Mouse (Mus musculus): ENCODE data around the gene Mrvi1. TPM values are rescaled to one million over a fixed set of nuclear protein-coding genes. Genes with fewer than 3 reads are reported as not detected.
A peak's percentile ranks its signal among the peaks of the same experiment; 100 is the strongest.

Gene Mrvi1
- 4.0 and 4.3 TPM in 2 replicates for polyA plus RNA-seq (2015; fragmentation: Nextera tagmentation; extraction: Ambion mirVana)

DNA sequence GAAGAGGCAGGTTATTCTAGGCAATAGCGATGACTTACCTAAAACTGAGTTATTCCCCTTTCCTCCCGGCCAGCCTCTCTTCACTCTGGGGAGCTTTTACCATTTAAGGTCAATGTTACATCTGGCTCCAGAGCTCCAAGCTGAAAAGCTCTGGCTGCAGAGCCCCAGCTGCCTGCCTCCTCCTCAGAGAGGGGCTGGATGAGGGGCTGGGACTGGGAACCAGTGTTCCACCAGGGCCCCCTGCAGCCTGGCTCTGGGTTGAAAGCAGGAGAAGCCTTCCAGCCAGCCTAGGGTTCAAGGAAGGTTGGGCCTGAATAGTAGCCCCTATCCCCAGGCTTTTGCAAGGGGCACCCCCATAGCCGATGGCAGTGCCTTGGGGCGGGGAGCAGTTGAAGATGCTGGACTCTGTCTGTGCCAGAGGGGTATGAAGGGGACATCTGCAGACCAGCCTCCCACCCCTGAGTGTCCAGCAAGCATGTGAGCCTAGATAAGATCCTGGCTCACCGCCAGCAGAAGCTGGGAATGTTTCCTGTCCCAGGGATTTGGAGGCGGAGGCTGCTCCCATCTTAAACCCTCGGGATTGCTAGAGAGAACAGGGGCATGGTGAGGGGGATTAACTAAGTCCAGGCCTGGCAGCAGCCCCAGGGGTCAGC, at the start of gene Mrvi1:
Mrvi1 (minus strand) TSS at position 409 of the 653 bp plus-strand sequence.
- Histone ChIP-seq H3K4me2 (no peak within 1 kb of the TSS), H3K4me1 (replicated peaks) (peaks cover 38% of the 10 kb centered on the region), H3K9ac (no peak within 1 kb of the TSS), H3K27ac (replicated peaks) (no peak within 1 kb of the TSS), H3K27me3 (no peaks in the 10 kb centered on the region), H3K9me3 (replicated peaks) (no peaks in the 10 kb centered on the region), H3K36me3 (replicated peaks) (no peaks in the 10 kb centered on the region), H3K4me3 (replicated peaks) (no peak within 1 kb of the TSS)
- peak; percentile 19; the same call in 1 of the 2 replicates for ATAC-seq (ENCODE audit: insufficient read depth)
- WGBS (ENCODE audit: insufficient replicate concordance), result 53% methylated on average over 7 of the region's 7 CpGs

DNA sequence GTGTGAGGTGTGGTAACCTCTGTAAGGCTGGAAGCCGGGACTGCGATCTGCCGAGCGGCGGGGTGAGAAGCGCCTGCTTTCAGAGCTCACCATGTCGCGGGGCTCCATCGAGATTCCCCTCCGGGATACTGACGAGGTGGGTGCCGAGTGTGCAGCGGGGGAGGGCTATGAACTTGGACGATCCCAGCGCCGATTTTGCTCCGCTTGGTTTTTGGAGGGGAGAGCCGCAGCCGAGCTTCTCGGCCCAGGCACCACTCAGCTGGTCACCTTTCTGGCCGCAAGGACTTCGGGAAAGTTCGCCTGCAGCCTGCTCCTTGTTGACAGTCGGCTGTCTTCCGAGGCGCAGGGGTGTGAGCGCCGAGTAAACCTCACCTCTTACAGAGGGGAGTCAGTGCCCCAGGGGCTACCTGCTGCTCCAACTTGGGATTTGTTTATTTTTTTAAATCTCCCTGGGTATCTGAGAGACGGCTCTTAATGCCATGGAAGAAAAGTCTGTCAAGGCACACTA, 46.8 kb upstream of the Mrvi1 start:
- Histone ChIP-seq H3K27ac (replicated peaks) (peak overlapping the region; percentile 96), H3K4me2 (peak overlapping the region; percentile 79), H3K36me3 (replicated peaks) (peaks cover 28% of the 10 kb centered on the region), H3K9ac (peak overlapping the region; percentile 77), H3K4me3 (replicated peaks) (peak overlapping the region; percentile 80), H3K27me3 (no peaks in the 10 kb centered on the region), H3K4me1 (replicated peaks) (peaks cover 31% of the 10 kb centered on the region), H3K9me3 (replicated peaks) (no peaks in the 10 kb centered on the region)
- under 1% methylated on average over 29 of the region's 29 CpGs for WGBS (ENCODE audit: insufficient replicate concordance)
- peak; percentile 29 for ATAC-seq (ENCODE audit: insufficient read depth)

DNA sequence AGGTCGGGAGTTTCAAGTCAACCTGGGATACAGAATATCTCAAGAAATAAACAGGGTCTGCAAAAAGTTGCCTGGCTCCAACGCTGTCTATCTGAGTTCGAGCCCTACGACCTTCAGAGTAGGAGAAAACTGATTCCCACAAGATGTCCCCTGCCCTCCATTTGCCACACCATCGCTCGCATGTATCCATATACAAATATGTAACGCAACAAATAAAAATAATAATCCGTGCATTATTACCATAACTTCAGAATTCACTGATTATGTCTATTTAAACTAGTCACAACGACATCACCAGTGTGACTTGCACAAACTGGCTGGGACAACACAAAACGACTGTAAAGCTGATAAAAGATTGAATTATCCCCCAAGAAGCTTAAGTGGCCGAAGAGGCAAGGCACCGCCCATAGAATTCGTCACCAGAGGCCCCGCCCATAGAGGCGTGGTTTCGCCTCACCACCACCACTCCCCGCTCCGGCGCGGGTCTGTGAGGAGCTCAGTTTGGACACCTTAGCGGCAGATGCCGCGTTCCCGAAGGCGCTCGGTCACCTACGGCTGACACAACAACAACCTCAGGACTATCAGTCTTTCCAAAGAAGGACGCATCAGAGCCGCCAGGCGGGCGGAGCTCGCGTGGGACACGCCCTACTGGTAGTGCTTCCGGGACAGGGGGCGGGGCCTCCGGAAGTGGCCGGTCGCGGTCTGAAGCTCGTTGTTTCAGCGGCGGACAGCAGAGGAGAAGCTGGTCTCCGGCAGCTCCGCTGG, 46.2 kb upstream of the Mrvi1 start, which contains the start of gene Ctr9:
Ctr9 (plus strand) TSS at position 671 of the 765 bp plus-strand sequence.
- Histone ChIP-seq H3K27ac (replicated peaks) (peak within 1 kb of the TSS; percentile 96), H3K27me3 (no peaks in the 10 kb centered on the region), H3K36me3 (replicated peaks) (peaks cover 24% of the 10 kb centered on the region), H3K4me3 (replicated peaks) (peak within 1 kb of the TSS; percentile 80), H3K4me2 (peak within 1 kb of the TSS; percentile 79), H3K9ac (peak within 1 kb of the TSS; percentile 77), H3K9me3 (replicated peaks) (no peaks in the 10 kb centered on the region), H3K4me1 (replicated peaks) (peaks cover 32% of the 10 kb centered on the region)
- 5% methylated on average over 45 of the region's 45 CpGs for WGBS (ENCODE audit: insufficient replicate concordance)
- peak; percentile 91 for ATAC-seq (ENCODE audit: insufficient read depth)

DNA sequence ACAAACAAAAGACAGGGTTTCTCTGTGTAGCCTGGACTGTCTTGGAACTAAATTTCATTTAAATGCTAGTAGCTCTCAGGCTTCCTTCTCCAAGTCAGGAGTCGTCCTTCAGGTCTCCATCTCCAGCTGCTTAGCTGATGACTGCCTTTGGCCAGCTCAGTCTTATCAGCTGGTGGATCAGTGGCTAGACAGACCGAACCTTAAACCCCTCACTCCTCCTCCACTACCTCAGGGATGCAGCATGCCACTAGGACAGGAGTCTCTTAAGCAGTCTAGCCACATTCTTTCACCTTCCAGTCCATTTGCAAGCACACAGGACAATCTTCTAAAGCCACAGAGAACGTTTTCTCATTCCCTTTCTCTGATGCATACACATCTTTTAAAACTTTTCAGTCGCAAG, 42.7 kb upstream of the Mrvi1 start:
- no peak overlapping the region for H3K4me3 ChIP-seq (replicated peaks)
- no peaks in the 10 kb centered on the region for H3K9me3 ChIP-seq (replicated peaks)
- ATAC-seq (ENCODE audit: insufficient read depth), result no peak
- H3K27me3 ChIP-seq, result no peaks in the 10 kb centered on the region
- peak overlapping the region; percentile 42; the same call in 1 of the 2 replicates for H3K4me2 ChIP-seq
- WGBS (ENCODE audit: insufficient replicate concordance), result 43% methylated on average over 4 of the region's 4 CpGs
- peaks cover 27% of the 10 kb centered on the region for H3K4me1 ChIP-seq (replicated peaks)
- no peaks in the 10 kb centered on the region for H3K36me3 ChIP-seq (replicated peaks)
- no peak overlapping the region for H3K9ac ChIP-seq
- peak overlapping the region; percentile 71 for H3K27ac ChIP-seq (replicated peaks)

DNA sequence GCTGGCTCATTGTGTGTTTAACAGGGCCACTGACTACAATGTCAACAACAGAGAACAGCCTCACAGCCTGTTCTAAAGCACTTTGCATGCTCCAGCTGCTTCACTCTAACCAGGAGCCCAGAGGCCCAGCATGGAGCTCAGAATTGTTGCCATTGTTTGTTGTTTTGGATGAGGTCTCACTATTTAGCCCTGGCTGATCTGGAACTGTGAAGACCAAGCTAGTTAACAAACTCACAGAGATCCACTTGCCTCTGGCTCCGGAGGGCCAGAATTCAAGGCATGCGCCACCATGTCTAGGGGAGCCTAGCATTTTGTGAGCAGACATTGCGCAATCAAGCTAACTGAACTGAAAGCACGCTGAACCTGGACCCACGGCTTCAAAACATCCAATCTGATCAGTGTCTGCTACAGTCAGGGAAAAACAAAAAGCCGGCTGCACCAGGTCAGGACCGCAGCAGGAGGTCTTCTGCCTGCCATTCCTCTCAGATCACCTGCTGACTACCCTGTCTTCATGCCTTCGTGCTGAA, 41.9 kb upstream of the Mrvi1 start:
- peak; percentile 37 for ATAC-seq (ENCODE audit: insufficient read depth)
- Histone ChIP-seq H3K4me2 (peak overlapping the region; percentile 42), H3K27ac (replicated peaks) (peak overlapping the region; percentile 71), H3K4me1 (replicated peaks) (peaks cover 25% of the 10 kb centered on the region), H3K9ac (no peak overlapping the region), H3K9me3 (replicated peaks) (no peaks in the 10 kb centered on the region), H3K27me3 (no peaks in the 10 kb centered on the region), H3K4me3 (replicated peaks) (no peak overlapping the region), H3K36me3 (replicated peaks) (no peaks in the 10 kb centered on the region)
- WGBS (ENCODE audit: insufficient replicate concordance), result 41% methylated on average over 8 of the region's 8 CpGs

DNA sequence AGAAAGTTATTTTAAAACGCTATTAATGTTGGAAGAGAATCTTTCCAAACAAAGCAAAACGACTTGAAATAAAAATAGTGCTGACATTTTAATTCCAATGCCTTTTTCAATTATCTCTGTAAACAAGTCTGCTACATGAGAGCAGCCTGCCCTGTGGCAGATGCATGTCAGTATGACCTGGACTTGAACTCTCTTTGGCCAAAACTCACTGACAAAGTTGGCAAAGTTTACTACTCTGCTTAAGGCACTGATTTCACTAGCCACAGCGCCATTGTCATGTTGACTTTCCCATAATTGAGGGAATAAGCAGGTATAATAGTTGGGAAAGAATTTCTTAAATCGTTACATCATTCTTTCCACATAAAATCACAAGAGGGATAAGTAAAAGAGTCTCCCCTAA, 38.6 kb upstream of the Mrvi1 start:
- Histone ChIP-seq H3K9me3 (replicated peaks) (no peaks in the 10 kb centered on the region), H3K27me3 (0 out of 2 replicates have a peak, but pooled peaks cover 4% of the 10 kb centered on the region), H3K4me1 (replicated peaks) (peaks cover 16% of the 10 kb centered on the region; the same call in 1 of the 2 replicates), H3K9ac (no peak overlapping the region), H3K4me3 (replicated peaks) (no peak overlapping the region), H3K36me3 (replicated peaks) (no peaks in the 10 kb centered on the region), H3K4me2 (no peak overlapping the region), H3K27ac (replicated peaks) (no peak overlapping the region)
- 68% methylated on average over 4 of the region's 4 CpGs for WGBS (ENCODE audit: insufficient replicate concordance)
- ATAC-seq (ENCODE audit: insufficient read depth), result no peak

DNA sequence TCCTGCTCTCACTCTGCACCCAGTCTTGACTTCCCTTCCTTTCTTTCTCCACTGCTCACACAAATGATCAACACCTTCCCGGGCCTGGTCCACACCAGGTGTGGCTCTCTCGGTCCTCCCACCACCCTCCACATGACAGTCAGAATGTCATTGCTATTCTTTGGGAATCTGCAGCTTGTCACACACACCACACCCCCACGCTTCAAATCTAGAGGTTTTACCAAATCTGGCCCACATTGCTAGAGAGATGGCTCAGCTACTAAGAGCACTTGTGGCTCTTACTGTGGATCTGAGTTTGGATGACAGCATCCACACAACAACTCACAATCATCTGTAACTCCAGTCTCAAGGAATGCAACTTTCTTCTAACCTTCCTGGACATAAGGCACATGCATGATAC, 34.7 kb upstream of the Mrvi1 start:
- no peaks in the 10 kb centered on the region for H3K36me3 ChIP-seq (replicated peaks)
- H3K27ac ChIP-seq (replicated peaks), result no peak overlapping the region
- H3K4me2 ChIP-seq, result no peak overlapping the region
- H3K9ac ChIP-seq, result no peak overlapping the region
- no peaks in the 10 kb centered on the region for H3K9me3 ChIP-seq (replicated peaks)
- no peak for ATAC-seq (ENCODE audit: insufficient read depth)
- H3K4me1 ChIP-seq (replicated peaks), result peaks cover 17% of the 10 kb centered on the region
- H3K27me3 ChIP-seq, result 0 out of 2 replicates have a peak, but pooled peaks cover 4% of the 10 kb centered on the region
- WGBS (ENCODE audit: insufficient replicate concordance), result 57% methylated on average over 3 of the region's 3 CpGs
- no peak overlapping the region for H3K4me3 ChIP-seq (replicated peaks)

DNA sequence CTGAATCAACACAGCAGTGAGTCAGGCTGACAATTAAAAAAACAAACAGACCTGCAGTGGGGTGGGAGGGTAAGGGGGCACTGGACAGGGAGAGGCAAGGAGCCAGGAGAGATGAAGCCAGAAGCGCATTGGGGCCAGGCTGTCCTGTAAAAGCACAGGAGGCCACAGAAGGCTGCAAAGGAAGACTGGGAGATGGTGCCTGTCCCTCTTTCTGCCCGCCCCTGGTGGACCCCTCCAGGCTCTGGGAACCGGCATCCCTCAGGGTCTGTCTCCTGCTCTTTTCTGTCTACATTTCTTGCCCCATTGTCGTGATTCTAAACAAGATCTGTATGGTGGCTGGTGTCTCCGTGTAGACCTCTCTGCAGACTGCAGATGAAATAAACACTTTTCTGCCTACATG, 33.5 kb upstream of the Mrvi1 start:
- H3K4me1 ChIP-seq (replicated peaks), result peaks cover 17% of the 10 kb centered on the region
- no peak overlapping the region for H3K4me2 ChIP-seq
- no peak overlapping the region for H3K4me3 ChIP-seq (replicated peaks)
- 63% methylated on average over 5 of the region's 5 CpGs for WGBS (ENCODE audit: insufficient replicate concordance)
- ATAC-seq (ENCODE audit: insufficient read depth), result no peak
- no peak overlapping the region for H3K27ac ChIP-seq (replicated peaks)
- H3K27me3 ChIP-seq, result 0 out of 2 replicates have a peak, but pooled peaks cover 4% of the 10 kb centered on the region
- no peaks in the 10 kb centered on the region for H3K36me3 ChIP-seq (replicated peaks)
- no peaks in the 10 kb centered on the region for H3K9me3 ChIP-seq (replicated peaks)
- H3K9ac ChIP-seq, result no peak overlapping the region

DNA sequence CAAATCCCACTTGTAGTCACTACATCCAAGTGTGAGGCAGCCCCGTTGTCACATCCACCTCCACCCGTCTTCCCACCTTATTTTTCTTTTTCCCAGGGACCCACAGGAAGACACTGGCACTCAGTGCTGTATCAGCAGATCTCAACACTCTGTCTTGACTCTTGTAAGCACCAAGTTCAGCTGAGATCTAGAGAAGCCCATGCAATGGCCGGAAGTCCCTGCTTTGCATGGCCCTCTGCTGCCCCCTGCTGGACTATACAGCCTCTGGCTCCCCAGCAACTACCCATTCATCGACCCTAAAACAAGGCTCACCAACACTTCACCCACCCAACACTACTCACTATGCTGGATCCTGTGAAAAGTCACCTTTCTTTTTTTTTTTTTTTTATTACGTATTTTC, 32.6 kb upstream of the Mrvi1 start:
- peak; percentile 71 for ATAC-seq (ENCODE audit: insufficient read depth)
- 10% methylated on average over 5 of the region's 5 CpGs for WGBS (ENCODE audit: insufficient replicate concordance)

DNA sequence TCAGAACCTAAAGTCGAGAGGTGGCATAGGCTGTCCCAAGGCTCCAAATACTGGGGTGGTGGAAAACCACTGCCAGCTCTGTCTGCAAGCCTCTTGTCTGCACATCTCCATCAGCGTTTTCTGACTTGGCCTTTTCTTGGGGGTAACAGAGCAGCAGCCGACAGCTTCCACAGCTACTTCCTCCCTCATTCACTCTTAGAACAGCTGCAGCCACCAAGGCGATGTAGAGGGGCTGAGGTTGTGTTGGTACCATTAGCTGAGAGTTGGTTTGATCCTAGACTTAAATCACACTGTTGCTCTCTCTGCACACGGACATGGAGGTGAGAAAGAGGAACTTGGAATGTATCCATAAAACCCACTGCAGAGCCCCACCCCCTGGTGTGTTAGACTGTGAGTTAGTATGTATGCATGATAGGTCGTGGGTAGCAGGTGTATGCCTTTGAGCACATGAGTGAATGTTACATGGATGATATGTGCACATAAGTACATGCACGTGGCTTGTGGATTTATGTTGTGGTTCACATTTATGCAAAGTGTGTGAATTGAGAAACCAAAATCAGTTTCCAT, 31.9 kb upstream of the Mrvi1 start:
- H3K27me3 ChIP-seq, result 0 out of 2 replicates have a peak, but pooled peaks cover 4% of the 10 kb centered on the region
- WGBS (ENCODE audit: insufficient replicate concordance), result 42% methylated on average over 7 of the region's 7 CpGs

More for the DNA sequence above, 32.6 kb upstream of the Mrvi1 start:
- no peak overlapping the region for H3K4me3 ChIP-seq (replicated peaks)
- H3K4me2 ChIP-seq, result no peak overlapping the region
- H3K9me3 ChIP-seq (replicated peaks), result no peaks in the 10 kb centered on the region
- H3K4me1 ChIP-seq (replicated peaks), result peaks cover 17% of the 10 kb centered on the region
- 0 out of 2 replicates have a peak, but pooled peaks cover 4% of the 10 kb centered on the region for H3K27me3 ChIP-seq
- H3K27ac ChIP-seq (replicated peaks), result no peak overlapping the region
- no peaks in the 10 kb centered on the region for H3K36me3 ChIP-seq (replicated peaks)
- H3K9ac ChIP-seq, result no peak overlapping the region

More for the DNA sequence above, 31.9 kb upstream of the Mrvi1 start:
- no peak overlapping the region for H3K4me3 ChIP-seq (replicated peaks)
- no peak overlapping the region for H3K4me2 ChIP-seq
- ATAC-seq (ENCODE audit: insufficient read depth), result no peak
- H3K9ac ChIP-seq, result no peak overlapping the region
- H3K9me3 ChIP-seq (replicated peaks), result no peaks in the 10 kb centered on the region
- H3K27ac ChIP-seq (replicated peaks), result 0 out of 2 replicates have a peak overlapping the region, but pooled peaks have one; percentile 14
- H3K4me1 ChIP-seq (replicated peaks), result peaks cover 14% of the 10 kb centered on the region
- no peaks in the 10 kb centered on the region for H3K36me3 ChIP-seq (replicated peaks)
